Mouse (Mus musculus): ENCODE measurements at regions not wholly inside any gene's neighbourhood (a gene's known extent, or its start where the extent isn't known, plus 50 kb on each side); places are given as distances from the start of the nearest gene placed in this dataset.

- DNase-seq: no peak
Observed at GRCm38 (mm10) chr17:79164874-79165553, 113.3 kb downstream of the Qpct start.

GRCm38 (mm10) chr17:79163983-79164382 lies 112.3 kb downstream of the Qpct start:
- DNase-seq: no peak

DNA sequence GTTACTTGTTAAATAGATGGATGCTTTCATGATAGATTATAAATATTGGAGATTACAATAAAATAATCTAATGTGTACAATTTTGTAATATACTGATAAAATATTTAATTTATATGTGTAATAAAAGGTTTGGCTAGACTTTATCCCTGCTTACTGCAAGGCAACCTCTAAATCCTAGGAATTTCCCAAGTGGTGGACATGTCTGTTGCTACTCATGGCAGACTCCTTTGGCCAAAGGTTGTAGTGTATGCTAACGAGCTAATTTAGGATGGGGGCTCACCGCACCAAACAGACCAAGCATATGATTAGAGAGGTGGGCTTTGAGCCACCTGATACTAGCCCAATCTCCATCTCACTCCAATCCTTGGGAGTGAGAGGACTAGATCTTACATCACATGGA lies 102.4 kb downstream of the Qpct start:
- no peak for DNase-seq

DNA sequence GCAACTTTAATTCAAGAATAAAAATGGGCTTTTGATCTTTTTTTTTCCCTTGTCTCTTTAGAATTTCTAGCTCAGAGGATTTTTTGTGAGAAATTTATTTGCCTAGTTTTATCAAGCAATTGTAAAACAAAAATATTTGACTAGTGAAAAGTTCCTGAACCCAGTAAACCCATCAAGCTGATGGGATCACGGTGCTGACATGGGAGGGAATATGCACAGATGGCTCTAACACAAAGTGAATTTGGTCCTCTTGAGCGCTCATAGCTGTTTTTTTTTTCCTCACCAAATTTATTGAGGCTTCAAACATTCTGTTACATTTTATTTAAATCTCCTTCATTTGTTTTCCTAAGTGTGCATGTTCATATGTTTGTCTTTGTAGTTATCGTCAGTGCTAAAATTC lies 101.1 kb downstream of the Qpct start:
- no peak for DNase-seq

GRCm38 (mm10) chr17:79147883-79148282 lies 96.2 kb downstream of the Qpct start:
- DNase-seq: no peak

DNA sequence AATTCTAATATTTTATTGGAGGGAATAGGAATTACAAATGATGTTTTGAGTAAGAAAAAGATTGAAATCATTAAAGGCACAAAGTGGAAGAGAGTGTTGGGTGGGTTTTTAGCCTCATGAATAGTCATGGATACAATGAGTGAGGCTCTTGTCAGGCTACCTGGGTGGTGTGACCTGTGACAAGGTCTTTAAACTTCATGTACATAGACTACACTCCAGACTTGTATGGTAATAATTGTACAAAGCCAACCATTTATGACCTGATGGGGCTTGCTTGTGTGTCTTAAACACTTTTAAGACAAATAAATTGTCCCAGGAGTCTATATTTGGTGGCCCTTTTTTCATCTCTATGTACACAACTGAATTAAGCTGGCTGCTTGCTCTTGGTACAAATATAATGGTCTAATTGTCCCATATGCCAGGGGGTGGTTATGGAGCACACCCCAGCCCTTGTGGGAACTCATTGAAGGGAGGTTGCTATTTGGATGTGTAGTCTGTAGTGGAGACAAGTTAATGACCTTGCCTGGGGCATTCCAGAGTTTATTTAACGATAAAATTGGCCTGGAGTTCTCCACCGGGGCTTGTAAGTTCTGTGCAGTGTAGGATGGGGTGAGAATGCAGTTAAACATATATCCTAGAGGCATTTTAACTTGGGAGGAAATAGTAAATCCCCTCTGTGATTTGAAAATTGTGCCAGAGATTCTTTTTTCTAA lies 93.4 kb downstream of the Qpct start:
- no peak for DNase-seq

DNA sequence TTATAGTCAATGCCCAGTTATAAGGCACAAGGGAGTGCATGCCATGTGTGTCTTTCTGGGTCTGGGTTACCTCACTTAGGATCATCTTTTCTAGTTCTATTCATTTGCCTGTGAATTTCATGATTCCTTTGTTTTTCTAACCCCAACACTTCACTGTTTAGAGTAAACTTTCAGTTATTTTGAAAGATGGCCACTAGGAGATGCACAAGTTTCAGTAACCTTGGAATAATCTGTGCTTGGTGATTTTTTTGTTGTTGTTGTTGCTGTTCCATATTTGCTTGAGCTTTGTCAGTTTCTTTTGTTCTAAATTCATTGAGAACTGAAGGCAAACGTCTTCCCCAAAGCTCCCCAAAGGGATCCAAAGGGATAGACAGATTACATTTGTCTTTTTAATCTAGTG lies 91.3 kb downstream of the Qpct start:
- DNase-seq: no peak

All from lung, postnatal 36 days (tissue).